Mouse (Mus musculus): ENCODE measurements around the gene Opcml. TPM values are rescaled to one million over a fixed set of nuclear protein-coding genes. Genes with fewer than 3 reads are reported as not detected.

Opcml gene
- total and polyA plus RNA-seq, 2 experiments from 2014 or later = 71.2 to 128 TPM

GRCm38 (mm10) chr9:28251341-28251740, 460.8 kb downstream of the Opcml start:
- Histone ChIP-seq H3K9ac (replicated peaks; ENCODE audit: low read length, poor library complexity, severe bottlenecking) (no peak overlapping the region), H3K4me2 (ENCODE audit: low read depth, low read length, poor library complexity, severe bottlenecking) (no peak overlapping the region), H3K27me3 (ENCODE audit: insufficient read depth, low read length) (no peaks in the 10 kb centered on the region), H3K4me1 (ENCODE audit: insufficient read depth, low read length) (no peaks in the 10 kb centered on the region), H3K36me3 (ENCODE audit: insufficient read depth, low read length) (no peaks in the 10 kb centered on the region), H3K27ac (ENCODE audit: low read depth, low read length) (no peak overlapping the region), H3K9me3 (ENCODE audit: low read length) (no peaks in the 10 kb centered on the region), H3K4me3 (ENCODE audit: low read depth, low read length) (no peak overlapping the region)
- ATAC-seq (ENCODE audit: low FRiP score) = no peak
- no peak for DNase-seq (ENCODE audit: low spot score)
- TF ChIP-seq CTCF (IDR thresholded peaks at IDR 0.05) = no peak
- whole genome bisulfite sequencing = 87% methylated on average over 9 of the region's 9 CpGs

- Histone ChIP-seq H3K4me3 (ENCODE audit: low read depth, low read length) (no peak overlapping the region), H3K9ac (replicated peaks; ENCODE audit: low read length, poor library complexity, severe bottlenecking) (no peak overlapping the region), H3K9me3 (ENCODE audit: low read length) (no peaks in the 10 kb centered on the region), H3K27me3 (ENCODE audit: insufficient read depth, low read length) (no peaks in the 10 kb centered on the region), H3K27ac (ENCODE audit: low read depth, low read length) (no peak overlapping the region), H3K4me2 (ENCODE audit: low read depth, low read length, poor library complexity, severe bottlenecking) (no peak overlapping the region), H3K36me3 (ENCODE audit: insufficient read depth, low read length) (no peaks in the 10 kb centered on the region), H3K4me1 (ENCODE audit: insufficient read depth, low read length) (peaks cover 2% of the 10 kb centered on the region; the same call in 1 of the 2 replicates)
- ATAC-seq (ENCODE audit: low FRiP score) (no peak), DNase-seq (ENCODE audit: low spot score) (peak; percentile 22)
- TF ChIP-seq CTCF (IDR thresholded peaks at IDR 0.05) = no peak
- WGBS = 50% methylated on average over 8 of the region's 8 CpGs
Observed at GRCm38 (mm10) chr9:28255128-28255904, 464.7 kb downstream of the Opcml start.

GRCm38 (mm10) chr9:28255905-28256268, 465.3 kb downstream of the Opcml start:
- Histone ChIP-seq H3K4me2 (ENCODE audit: low read depth, low read length, poor library complexity, severe bottlenecking) (no peak overlapping the region), H3K4me1 (ENCODE audit: insufficient read depth, low read length) (peaks cover 2% of the 10 kb centered on the region; the same call in 1 of the 2 replicates), H3K9me3 (ENCODE audit: low read length) (no peaks in the 10 kb centered on the region), H3K27ac (ENCODE audit: low read depth, low read length) (no peak overlapping the region), H3K27me3 (ENCODE audit: insufficient read depth, low read length) (no peaks in the 10 kb centered on the region), H3K36me3 (ENCODE audit: insufficient read depth, low read length) (no peaks in the 10 kb centered on the region), H3K4me3 (ENCODE audit: low read depth, low read length) (no peak overlapping the region), H3K9ac (replicated peaks; ENCODE audit: low read length, poor library complexity, severe bottlenecking) (no peak overlapping the region)
- no peak for DNase-seq (ENCODE audit: low spot score)
- TF ChIP-seq CTCF (IDR thresholded peaks at IDR 0.05) = no peak
- ATAC-seq (ENCODE audit: low FRiP score) = no peak
- 79% methylated on average over 1 of the region's 1 CpGs for WGBS

DNA sequence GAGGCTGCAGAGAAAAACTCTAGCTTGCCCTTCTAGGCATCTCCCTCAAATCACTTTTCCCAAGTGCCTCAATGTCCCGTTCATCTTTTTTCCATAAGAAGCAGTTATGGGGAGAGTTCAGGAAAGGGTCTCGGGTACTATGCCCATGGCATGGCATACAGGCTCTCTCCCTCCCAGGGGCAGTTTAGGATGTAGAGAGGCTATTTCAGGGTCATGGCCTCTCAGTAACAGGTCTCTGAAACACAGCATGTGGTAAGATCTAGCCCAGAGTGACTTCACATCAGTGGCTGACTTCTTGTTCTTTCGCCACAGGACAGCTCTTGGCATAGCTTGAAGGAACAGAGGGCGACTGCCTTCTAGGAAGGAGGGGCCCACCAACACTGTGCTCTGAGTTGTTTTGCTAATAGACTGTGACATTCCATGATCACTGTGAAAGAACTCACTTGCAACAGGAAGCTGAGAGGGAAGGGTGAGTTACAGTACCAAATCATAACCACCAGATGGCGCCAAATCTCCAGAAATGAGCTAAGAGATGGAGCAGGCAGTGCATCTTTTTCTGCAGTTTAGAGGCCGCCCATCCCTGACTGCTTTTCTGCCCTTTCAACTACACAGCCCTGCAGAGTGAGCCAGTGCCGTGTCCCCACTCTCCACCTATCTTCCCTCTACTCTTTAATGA, 470.6 kb downstream of the Opcml start:
- H3K4me2 ChIP-seq (ENCODE audit: low read depth, low read length, poor library complexity, severe bottlenecking) = no peak overlapping the region
- H3K4me1 ChIP-seq (ENCODE audit: insufficient read depth, low read length) = peaks cover 2% of the 10 kb centered on the region; the same call in 1 of the 2 replicates
- peak; percentile 97 for TF ChIP-seq CTCF (IDR thresholded peaks at IDR 0.05)
- ATAC-seq (ENCODE audit: low FRiP score) (peak; percentile 80), DNase-seq (ENCODE audit: low spot score) (peak; percentile 91)
- H3K36me3 ChIP-seq (ENCODE audit: insufficient read depth, low read length) = no peaks in the 10 kb centered on the region
- no peak overlapping the region for H3K9ac ChIP-seq (replicated peaks; ENCODE audit: low read length, poor library complexity, severe bottlenecking)
- WGBS = 14% methylated on average over 7 of the region's 7 CpGs
- no peak overlapping the region for H3K27ac ChIP-seq (ENCODE audit: low read depth, low read length)
- no peak overlapping the region for H3K4me3 ChIP-seq (ENCODE audit: low read depth, low read length)
- no peaks in the 10 kb centered on the region for H3K9me3 ChIP-seq (ENCODE audit: low read length)
- no peaks in the 10 kb centered on the region for H3K27me3 ChIP-seq (ENCODE audit: insufficient read depth, low read length)

DNA sequence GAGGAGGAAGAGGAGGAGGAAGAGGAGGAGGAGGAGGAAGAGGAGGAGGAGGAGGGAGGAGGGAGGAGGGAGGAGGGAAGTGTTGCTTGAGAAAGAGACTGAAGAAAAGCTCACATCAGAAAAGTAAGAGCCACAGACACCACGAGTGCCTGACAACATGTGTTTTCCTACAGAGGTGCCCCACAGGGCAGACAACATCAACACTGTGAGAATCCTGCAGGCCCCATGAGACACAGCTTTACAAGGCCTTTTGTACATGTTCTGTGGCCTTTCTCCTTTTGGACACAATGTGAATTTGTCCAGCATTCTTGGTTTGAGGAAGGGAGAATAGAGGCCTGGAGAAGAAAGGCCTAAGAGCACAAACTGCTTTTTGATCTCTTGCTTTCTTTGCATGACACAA, 471.4 kb downstream of the Opcml start:
- no peak for TF ChIP-seq CTCF (IDR thresholded peaks at IDR 0.05)
- H3K27me3 ChIP-seq (ENCODE audit: insufficient read depth, low read length) = no peaks in the 10 kb centered on the region
- no peak overlapping the region for H3K27ac ChIP-seq (ENCODE audit: low read depth, low read length)
- peaks cover 2% of the 10 kb centered on the region; the same call in 1 of the 2 replicates for H3K4me1 ChIP-seq (ENCODE audit: insufficient read depth, low read length)
- DNase-seq (ENCODE audit: low spot score) (no peak), ATAC-seq (ENCODE audit: low FRiP score) (no peak)
- H3K4me3 ChIP-seq (ENCODE audit: low read depth, low read length) = no peak overlapping the region
- H3K9ac ChIP-seq (replicated peaks; ENCODE audit: low read length, poor library complexity, severe bottlenecking) = no peak overlapping the region
- no peaks in the 10 kb centered on the region for H3K9me3 ChIP-seq (ENCODE audit: low read length)
- no peak overlapping the region for H3K4me2 ChIP-seq (ENCODE audit: low read depth, low read length, poor library complexity, severe bottlenecking)
- 28% methylated on average over 1 of the region's 1 CpGs for WGBS
- H3K36me3 ChIP-seq (ENCODE audit: insufficient read depth, low read length) = no peaks in the 10 kb centered on the region

- WGBS = 82% methylated on average over 2 of the region's 2 CpGs
- Histone ChIP-seq H3K27ac (ENCODE audit: low read depth, low read length) (no peak overlapping the region), H3K36me3 (ENCODE audit: insufficient read depth, low read length) (no peaks in the 10 kb centered on the region), H3K9me3 (ENCODE audit: low read length) (no peaks in the 10 kb centered on the region), H3K27me3 (ENCODE audit: insufficient read depth, low read length) (no peaks in the 10 kb centered on the region), H3K4me3 (ENCODE audit: low read depth, low read length) (no peak overlapping the region), H3K4me2 (ENCODE audit: low read depth, low read length, poor library complexity, severe bottlenecking) (no peak overlapping the region), H3K4me1 (ENCODE audit: insufficient read depth, low read length) (peaks cover 2% of the 10 kb centered on the region; the same call in 1 of the 2 replicates), H3K9ac (replicated peaks; ENCODE audit: low read length, poor library complexity, severe bottlenecking) (no peak overlapping the region)
- no peak for TF ChIP-seq CTCF (IDR thresholded peaks at IDR 0.05)
- DNase-seq (ENCODE audit: low spot score) (no peak), ATAC-seq (ENCODE audit: low FRiP score) (no peak)
Observed at GRCm38 (mm10) chr9:28262896-28263295, 472.3 kb downstream of the Opcml start.
